Mouse (Mus musculus): ENCODE results near the gene Gtf2f1. TPM values are rescaled to one million over a fixed set of nuclear protein-coding genes. Genes with fewer than 3 reads are reported as not detected.

The Gtf2f1 gene
- polyA plus RNA-seq, 1 experiment from 2014 or later = 77.6 TPM

GRCm38 (mm10) chr17:57031661-57032420 lies 20.8 kb upstream of the Gtf2f1 start:
- Histone ChIP-seq H3K4me3 (peak overlapping the region; percentile 38), H3K9me3 (replicated peaks) (no peaks in the 10 kb centered on the region), H3K27me3 (0 out of 2 replicates have a peak, but pooled peaks cover 6% of the 10 kb centered on the region), H3K4me2 (peak overlapping the region; percentile 61), H3K9ac (peak overlapping the region; percentile 58), H3K36me3 (ENCODE audit: poor library complexity, severe bottlenecking) (peaks cover 22% of the 10 kb centered on the region), H3K4me1 (peaks cover 21% of the 10 kb centered on the region), H3K27ac (peak overlapping the region; percentile 76)
- 1% methylated on average over 38 of the region's 38 CpGs for WGBS
- ATAC-seq = peak; percentile 98

GRCm38 (mm10) chr17:57030931-57031660 lies 20.0 kb upstream of the Gtf2f1 start, which contains the start of gene Khsrp:
Gene Khsrp (minus strand): TSS chr17:57031522.
- Histone ChIP-seq H3K9me3 (replicated peaks) (no peaks in the 10 kb centered on the region), H3K4me3 (peak within 1 kb of the TSS; percentile 87), H3K27ac (peak within 1 kb of the TSS; percentile 94), H3K4me1 (peaks cover 21% of the 10 kb centered on the region), H3K4me2 (peak within 1 kb of the TSS; percentile 93), H3K27me3 (0 out of 2 replicates have a peak, but pooled peaks cover 6% of the 10 kb centered on the region), H3K9ac (peak within 1 kb of the TSS; percentile 99), H3K36me3 (ENCODE audit: poor library complexity, severe bottlenecking) (peaks cover 29% of the 10 kb centered on the region)
- WGBS = under 1% methylated on average over 83 of the region's 99 CpGs
- ATAC-seq = 0 out of 2 replicates have a peak, but pooled peaks have one; percentile 0

GRCm38 (mm10) chr17:57029691-57030090 lies 18.6 kb upstream of the Gtf2f1 start:
- Histone ChIP-seq H3K4me3 (peak overlapping the region; percentile 87), H3K4me2 (peak overlapping the region; percentile 93), H3K9ac (peak overlapping the region; percentile 99), H3K27me3 (no peaks in the 10 kb centered on the region), H3K27ac (no peak overlapping the region), H3K4me1 (peaks cover 21% of the 10 kb centered on the region), H3K36me3 (ENCODE audit: poor library complexity, severe bottlenecking) (peaks cover 43% of the 10 kb centered on the region), H3K9me3 (replicated peaks) (no peaks in the 10 kb centered on the region)
- no peak for ATAC-seq
- WGBS = 46% methylated on average over 8 of the region's 8 CpGs

GRCm38 (mm10) chr17:57027471-57027870 lies 16.4 kb upstream of the Gtf2f1 start:
- ATAC-seq = no peak
- peaks cover 65% of the 10 kb centered on the region for H3K36me3 ChIP-seq (ENCODE audit: poor library complexity, severe bottlenecking)
- no peak overlapping the region for H3K9ac ChIP-seq
- H3K4me2 ChIP-seq = no peak overlapping the region
- H3K4me1 ChIP-seq = peaks cover 19% of the 10 kb centered on the region
- no peaks in the 10 kb centered on the region for H3K27me3 ChIP-seq
- no peaks in the 10 kb centered on the region for H3K9me3 ChIP-seq (replicated peaks)
- WGBS = 92% methylated on average over 4 of the region's 4 CpGs
- H3K27ac ChIP-seq = no peak overlapping the region
- H3K4me3 ChIP-seq = no peak overlapping the region

- no peak for ATAC-seq
- Histone ChIP-seq H3K4me3 (no peak overlapping the region), H3K9ac (no peak overlapping the region), H3K27ac (no peak overlapping the region), H3K36me3 (ENCODE audit: poor library complexity, severe bottlenecking) (peaks cover 68% of the 10 kb centered on the region), H3K9me3 (replicated peaks) (no peaks in the 10 kb centered on the region), H3K4me1 (no peaks in the 10 kb centered on the region), H3K27me3 (no peaks in the 10 kb centered on the region), H3K4me2 (no peak overlapping the region)
- WGBS = 94% methylated on average over 5 of the region's 5 CpGs
Observed at GRCm38 (mm10) chr17:57020960-57021359, 9.9 kb upstream of the Gtf2f1 start.

GRCm38 (mm10) chr17:57019693-57020092 lies 8.6 kb upstream of the Gtf2f1 start:
- no peak for ATAC-seq
- Histone ChIP-seq H3K4me3 (no peak overlapping the region), H3K4me1 (no peaks in the 10 kb centered on the region), H3K27ac (no peak overlapping the region), H3K36me3 (ENCODE audit: poor library complexity, severe bottlenecking) (peaks cover 56% of the 10 kb centered on the region), H3K27me3 (no peaks in the 10 kb centered on the region), H3K4me2 (no peak overlapping the region), H3K9ac (no peak overlapping the region), H3K9me3 (replicated peaks) (no peaks in the 10 kb centered on the region)
- 86% methylated on average over 2 of the region's 2 CpGs for WGBS

GRCm38 (mm10) chr17:57012245-57012795 lies 1.2 kb upstream of the Gtf2f1 start:
- Histone ChIP-seq H3K4me3 (peak overlapping the region; percentile 73), H3K27ac (peak overlapping the region; percentile 91; the same call in 1 of the 2 replicates), H3K36me3 (ENCODE audit: poor library complexity, severe bottlenecking) (peaks cover 20% of the 10 kb centered on the region), H3K9me3 (replicated peaks) (no peaks in the 10 kb centered on the region), H3K4me1 (peaks cover 24% of the 10 kb centered on the region), H3K27me3 (no peaks in the 10 kb centered on the region), H3K9ac (peak overlapping the region; percentile 79), H3K4me2 (peak overlapping the region; percentile 76)
- ATAC-seq = no peak
- 74% methylated on average over 13 of the region's 13 CpGs for WGBS

- H3K27me3 ChIP-seq = no peaks in the 10 kb centered on the region
- H3K9ac ChIP-seq = peak overlapping the region; percentile 82
- peak overlapping the region; percentile 93 for H3K4me2 ChIP-seq
- H3K4me3 ChIP-seq = peak overlapping the region; percentile 73
- under 1% methylated on average over 19 of the region's 19 CpGs for WGBS
- ATAC-seq = peak; percentile 56
- peaks cover 34% of the 10 kb centered on the region for H3K36me3 ChIP-seq (ENCODE audit: poor library complexity, severe bottlenecking)
- H3K9me3 ChIP-seq (replicated peaks) = no peaks in the 10 kb centered on the region
- peak overlapping the region; percentile 63 for H3K27ac ChIP-seq
- H3K4me1 ChIP-seq = peaks cover 24% of the 10 kb centered on the region
Observed at GRCm38 (mm10) chr17:57010911-57011235, 215 bp downstream of the Gtf2f1 start.

- peaks cover 70% of the 10 kb centered on the region for H3K36me3 ChIP-seq (ENCODE audit: poor library complexity, severe bottlenecking)
- no peak overlapping the region for H3K9ac ChIP-seq
- no peaks in the 10 kb centered on the region for H3K27me3 ChIP-seq
- no peak overlapping the region for H3K27ac ChIP-seq
- no peak overlapping the region for H3K4me2 ChIP-seq
- ATAC-seq = no peak
- H3K4me3 ChIP-seq = no peak overlapping the region
- peaks cover 19% of the 10 kb centered on the region for H3K4me1 ChIP-seq
- 90% methylated on average over 13 of the region's 13 CpGs for WGBS
- no peaks in the 10 kb centered on the region for H3K9me3 ChIP-seq (replicated peaks)
Observed at GRCm38 (mm10) chr17:57007137-57007905, 3.8 kb downstream of the Gtf2f1 start.

GRCm38 (mm10) chr17:57003994-57004393 lies 7.1 kb downstream of the Gtf2f1 start:
- Histone ChIP-seq H3K4me3 (no peak overlapping the region), H3K4me2 (no peak overlapping the region), H3K27ac (no peak overlapping the region), H3K27me3 (no peaks in the 10 kb centered on the region), H3K9me3 (replicated peaks) (no peaks in the 10 kb centered on the region), H3K4me1 (no peaks in the 10 kb centered on the region), H3K36me3 (ENCODE audit: poor library complexity, severe bottlenecking) (peaks cover 82% of the 10 kb centered on the region), H3K9ac (no peak overlapping the region)
- no peak for ATAC-seq
- 95% methylated on average over 7 of the region's 7 CpGs for WGBS

- Histone ChIP-seq H3K4me1 (peaks cover 6% of the 10 kb centered on the region), H3K4me2 (no peak overlapping the region), H3K27ac (no peak overlapping the region), H3K9me3 (replicated peaks) (no peaks in the 10 kb centered on the region), H3K27me3 (no peaks in the 10 kb centered on the region), H3K4me3 (no peak overlapping the region), H3K9ac (no peak overlapping the region), H3K36me3 (ENCODE audit: poor library complexity, severe bottlenecking) (peaks cover 61% of the 10 kb centered on the region)
- ATAC-seq = no peak
- WGBS = 81% methylated on average over 8 of the region's 8 CpGs
Observed at GRCm38 (mm10) chr17:57001228-57001627, 9.9 kb downstream of the Gtf2f1 start.

Data from forebrain, embryonic 13.5 days (tissue).